Mouse (Mus musculus) heart, embryonic 16.5 days (tissue): Measurements from ENCODE around the gene Kctd18. TPM values are rescaled to one million over a fixed set of nuclear protein-coding genes. Genes with fewer than 3 reads are reported as not detected.

Source experiments
- ATAC-seq: fragments of 200-750 bp; cut with Nextera tagmentation; replicated peaks from 2 replicates; pipeline ENCODE4 v1.8.0; 2017; ENCODE audit warnings: moderate number of reproducible peaks; ENCODE audit not compliant: insufficient read depth, low FRiP score; ENCODE audit errors: extremely low read depth
- H3K27ac ChIP-seq: fragments of 300-500 bp; sonication (generic); 2 replicates; pipeline ENCODE4 v1.5.1; 2014; ENCODE audit warnings: mild to moderate bottlenecking, low read length, control low read depth, moderate library complexity
- H3K27me3 ChIP-seq: fragments of 300-500 bp; sonication (generic); 2 replicates; pipeline ENCODE4 v1.6.1; 2014; ENCODE audit warnings: low read length, mixed read lengths; ENCODE audit not compliant: control insufficient read depth, insufficient read depth
- H3K36me3 ChIP-seq: fragments of 300-500 bp; sonication (generic); 2 replicates; pipeline ENCODE4 v1.6.1; 2014; ENCODE audit not compliant: control insufficient read depth, insufficient read depth
- H3K4me1 ChIP-seq: fragments of 300-500 bp; sonication (generic); 2 replicates; pipeline ENCODE4 v1.6.1; 2014; ENCODE audit warnings: low read length, mixed read lengths; ENCODE audit not compliant: control insufficient read depth, insufficient read depth
- H3K4me2 ChIP-seq: fragments of 300-500 bp; sonication (generic); 2 replicates; pipeline ENCODE4 v1.6.1; 2014; ENCODE audit warnings: low read depth, mild to moderate bottlenecking, control low read depth, low read length
- H3K4me3 ChIP-seq: fragments of 300-500 bp; sonication (generic); 2 replicates; pipeline ENCODE4 v1.5.1; 2014; ENCODE audit warnings: mild to moderate bottlenecking, control low read depth, low read length
- H3K9ac ChIP-seq: fragments of 300-500 bp; sonication (generic); 2 replicates; pipeline ENCODE4 v1.6.1; 2014; ENCODE audit warnings: low read length, control low read depth
- H3K9me3 ChIP-seq: fragments of 300-500 bp; sonication (generic); replicated peaks from 2 replicates; pipeline ENCODE4 v1.6.1; 2016; ENCODE audit warnings: low read length; ENCODE audit not compliant: control insufficient read depth
- WGBS: fragments of 180-500 bp; shearing (Covaris S2); extraction: QIAGEN DNeasy Blood & Tissue Kit; methylation state at CpG from one replicate; pipeline ENCODE4 v1.1.7; 2014; 5-methylcytosine and 5-hydroxymethylcytosine counted together
- polyA plus RNA-seq: library from polyadenylated mRNA; unstranded; fragments of >200 nt; fragmentation: Nextera tagmentation; extraction: Ambion mirVana; gene quantifications from 2 replicates; pipeline ENCODE4 v1.2.1, GENCODE M21; 2015

The Kctd18 gene
- polyA plus RNA-seq, 1 experiment from 2014 or later = 14.0 TPM

DNA sequence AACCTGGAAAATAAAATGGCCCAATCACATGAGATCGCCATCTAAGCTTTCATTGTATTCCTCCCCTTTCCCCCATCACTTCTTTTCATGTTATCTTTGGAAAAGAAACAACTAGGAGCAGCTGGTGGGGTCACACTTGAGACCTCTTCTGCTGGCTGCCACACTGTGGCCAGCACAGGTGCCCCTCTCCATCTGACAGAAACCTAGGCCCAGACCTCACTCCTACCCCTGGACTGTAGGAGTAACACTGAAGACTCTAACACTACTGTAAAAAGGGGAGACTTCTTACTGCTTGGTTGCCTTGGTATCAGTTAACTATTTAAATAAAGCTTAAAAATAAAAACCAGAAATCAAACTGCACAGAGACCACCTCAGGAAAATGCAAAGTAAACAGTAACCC is 63.0 kb downstream of the Kctd18 start:
- Histone ChIP-seq H3K27me3 (no peaks in the 10 kb centered on the region), H3K27ac (no peak overlapping the region), H3K9ac (no peak overlapping the region), H3K4me1 (no peaks in the 10 kb centered on the region), H3K36me3 (peaks cover 14% of the 10 kb centered on the region), H3K4me3 (no peak overlapping the region), H3K9me3 (no peaks in the 10 kb centered on the region), H3K4me2 (no peak overlapping the region)
- ATAC-seq = no peak
- 84% methylated on average over 1 of the region's 1 CpGs for WGBS

DNA sequence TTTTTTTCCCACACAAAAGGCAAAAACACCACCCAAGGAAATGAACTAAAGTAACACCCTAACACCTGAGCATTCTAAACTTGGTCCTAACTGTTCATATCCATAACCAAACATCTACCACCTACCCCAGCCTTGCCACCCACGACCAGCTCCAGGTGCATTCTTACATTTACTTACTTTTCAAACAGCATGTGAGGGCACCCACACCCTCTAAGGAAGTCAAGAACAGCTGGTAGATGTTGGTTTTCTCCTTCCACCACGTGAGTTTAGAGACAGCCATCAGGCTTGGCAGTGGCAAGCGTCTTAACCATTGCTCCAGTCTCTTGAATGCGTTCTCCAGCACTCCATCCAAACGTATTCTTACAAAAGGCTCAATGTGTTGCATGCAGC is 64.4 kb downstream of the Kctd18 start:
- no peaks in the 10 kb centered on the region for H3K27me3 ChIP-seq
- H3K4me2 ChIP-seq = no peak overlapping the region
- no peak for ATAC-seq
- H3K36me3 ChIP-seq = peaks cover 12% of the 10 kb centered on the region
- H3K9me3 ChIP-seq = no peaks in the 10 kb centered on the region
- 86% methylated on average over 5 of the region's 5 CpGs for WGBS
- no peak overlapping the region for H3K27ac ChIP-seq
- H3K9ac ChIP-seq = no peak overlapping the region
- H3K4me1 ChIP-seq = no peaks in the 10 kb centered on the region
- H3K4me3 ChIP-seq = no peak overlapping the region

DNA sequence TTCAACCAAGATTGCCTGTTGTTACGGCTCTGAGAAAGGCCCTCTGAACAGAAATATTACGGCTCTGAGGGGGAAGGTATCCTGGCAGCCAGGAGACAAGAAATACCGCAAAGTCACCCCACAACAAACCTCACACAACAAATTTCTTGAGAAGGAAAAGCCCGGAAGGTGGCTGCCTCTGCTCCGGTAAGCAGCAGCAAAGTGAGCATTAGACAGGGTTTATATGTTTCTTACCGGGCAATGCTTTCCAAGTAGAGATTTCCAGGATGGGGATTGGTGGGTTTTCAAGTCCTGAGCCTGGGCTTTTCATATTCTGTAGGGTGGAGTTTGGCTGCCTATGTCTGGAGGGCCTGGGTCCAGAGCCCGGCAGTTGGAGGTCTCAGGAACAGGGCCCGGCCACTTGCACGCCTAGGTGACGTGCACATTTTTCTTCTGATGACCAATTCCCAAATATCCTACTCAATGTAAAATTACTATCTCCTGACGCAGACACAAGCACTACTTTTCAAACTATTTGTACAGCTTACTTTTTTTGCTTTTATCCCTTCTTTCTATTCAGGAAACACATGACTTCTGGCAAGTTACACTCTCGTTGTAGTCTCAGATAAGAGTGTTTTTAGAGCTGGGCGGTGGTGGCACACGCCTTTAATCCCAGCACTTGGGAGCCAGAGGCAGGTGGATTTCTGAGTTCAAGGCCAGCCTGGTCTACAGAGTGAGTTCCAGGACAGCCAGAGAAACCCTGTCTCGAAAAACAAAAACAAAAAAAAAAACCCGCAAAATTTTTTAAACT is 65.0 kb downstream of the Kctd18 start:
- H3K4me2 ChIP-seq = no peak overlapping the region
- no peak overlapping the region for H3K27ac ChIP-seq
- H3K4me1 ChIP-seq = no peaks in the 10 kb centered on the region
- no peak for ATAC-seq
- H3K36me3 ChIP-seq = peaks cover 10% of the 10 kb centered on the region; the same call in 1 of the 2 replicates
- no peaks in the 10 kb centered on the region for H3K27me3 ChIP-seq
- no peak overlapping the region for H3K9ac ChIP-seq
- no peak overlapping the region for H3K4me3 ChIP-seq
- no peaks in the 10 kb centered on the region for H3K9me3 ChIP-seq
- 79% methylated on average over 16 of the region's 16 CpGs for WGBS

DNA sequence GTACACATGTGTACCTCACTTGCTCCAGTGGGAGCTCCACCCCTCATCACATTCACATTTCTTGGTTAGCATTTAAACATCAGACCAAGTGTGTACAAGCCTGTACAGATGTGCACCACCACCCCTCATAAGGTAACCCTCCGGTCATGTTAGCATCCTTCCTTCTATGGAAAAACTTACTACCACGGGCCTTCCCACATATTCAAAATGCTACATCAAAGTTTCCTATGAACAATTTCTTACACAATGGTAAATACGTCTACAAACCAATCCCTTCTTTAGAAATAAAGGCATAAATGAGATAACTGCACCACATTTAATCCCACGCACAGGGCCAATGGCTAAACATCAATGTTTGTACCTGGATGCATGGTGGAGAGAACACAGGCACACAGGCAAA is 66.2 kb downstream of the Kctd18 start:
- H3K27ac ChIP-seq = no peak overlapping the region
- H3K9me3 ChIP-seq = no peaks in the 10 kb centered on the region
- H3K9ac ChIP-seq = no peak overlapping the region
- WGBS = 94% methylated on average over 4 of the region's 4 CpGs
- H3K4me3 ChIP-seq = no peak overlapping the region
- no peak for ATAC-seq
- H3K36me3 ChIP-seq = peaks cover 9% of the 10 kb centered on the region; the same call in 1 of the 2 replicates
- H3K4me1 ChIP-seq = no peaks in the 10 kb centered on the region
- no peaks in the 10 kb centered on the region for H3K27me3 ChIP-seq
- H3K4me2 ChIP-seq = no peak overlapping the region

DNA sequence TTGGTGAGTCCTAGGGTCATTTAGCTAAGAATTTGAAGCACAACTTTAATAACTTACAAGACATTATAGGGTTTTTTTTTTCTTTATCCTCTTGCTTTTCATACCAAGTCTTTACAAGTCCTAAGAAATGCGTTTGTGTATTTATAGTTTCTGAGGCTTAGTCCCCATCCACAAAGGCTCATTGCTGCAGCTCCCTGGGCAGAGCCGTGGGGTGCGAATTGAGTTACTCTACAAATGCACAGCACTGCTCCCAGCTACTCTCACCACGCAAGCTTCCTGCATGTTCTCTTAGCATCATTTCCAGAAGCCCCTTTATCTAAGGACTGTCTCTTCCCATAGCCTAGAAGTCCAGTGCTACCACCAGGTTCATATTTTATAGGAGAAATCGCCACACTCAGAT is 69.0 kb downstream of the Kctd18 start:
- Histone ChIP-seq H3K27me3 (no peaks in the 10 kb centered on the region), H3K4me3 (no peak overlapping the region), H3K9me3 (no peaks in the 10 kb centered on the region), H3K9ac (no peak overlapping the region), H3K36me3 (peaks cover 3% of the 10 kb centered on the region; the same call in 1 of the 2 replicates), H3K4me1 (no peaks in the 10 kb centered on the region), H3K4me2 (no peak overlapping the region), H3K27ac (no peak overlapping the region)
- no peak for ATAC-seq
- WGBS = 74% methylated on average over 5 of the region's 5 CpGs

DNA sequence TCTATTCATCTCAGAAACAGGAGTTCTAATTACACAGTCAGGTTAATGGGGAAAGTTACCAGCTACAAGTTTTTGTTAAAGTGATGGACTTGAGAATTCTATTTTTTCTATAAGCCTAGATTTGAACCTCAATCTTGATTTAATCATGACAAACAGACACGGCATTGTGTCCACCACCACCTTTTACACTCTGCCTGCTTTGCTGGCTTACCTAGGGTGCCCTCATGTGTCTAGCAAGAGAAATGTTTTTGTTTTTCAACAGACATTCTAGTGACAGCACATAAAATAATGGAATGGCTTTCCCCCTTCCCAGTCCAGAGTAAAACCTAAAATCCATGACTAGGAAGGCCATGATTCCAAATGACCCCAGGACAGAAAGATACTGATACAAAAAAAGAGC is 69.6 kb downstream of the Kctd18 start:
- 7% methylated on average over 1 of the region's 1 CpGs for WGBS
- Histone ChIP-seq H3K36me3 (no peaks in the 10 kb centered on the region; the same call in 1 of the 2 replicates), H3K27me3 (no peaks in the 10 kb centered on the region), H3K27ac (no peak overlapping the region), H3K4me3 (no peak overlapping the region), H3K4me1 (no peaks in the 10 kb centered on the region), H3K9ac (no peak overlapping the region), H3K4me2 (no peak overlapping the region), H3K9me3 (no peaks in the 10 kb centered on the region)
- ATAC-seq = no peak

DNA sequence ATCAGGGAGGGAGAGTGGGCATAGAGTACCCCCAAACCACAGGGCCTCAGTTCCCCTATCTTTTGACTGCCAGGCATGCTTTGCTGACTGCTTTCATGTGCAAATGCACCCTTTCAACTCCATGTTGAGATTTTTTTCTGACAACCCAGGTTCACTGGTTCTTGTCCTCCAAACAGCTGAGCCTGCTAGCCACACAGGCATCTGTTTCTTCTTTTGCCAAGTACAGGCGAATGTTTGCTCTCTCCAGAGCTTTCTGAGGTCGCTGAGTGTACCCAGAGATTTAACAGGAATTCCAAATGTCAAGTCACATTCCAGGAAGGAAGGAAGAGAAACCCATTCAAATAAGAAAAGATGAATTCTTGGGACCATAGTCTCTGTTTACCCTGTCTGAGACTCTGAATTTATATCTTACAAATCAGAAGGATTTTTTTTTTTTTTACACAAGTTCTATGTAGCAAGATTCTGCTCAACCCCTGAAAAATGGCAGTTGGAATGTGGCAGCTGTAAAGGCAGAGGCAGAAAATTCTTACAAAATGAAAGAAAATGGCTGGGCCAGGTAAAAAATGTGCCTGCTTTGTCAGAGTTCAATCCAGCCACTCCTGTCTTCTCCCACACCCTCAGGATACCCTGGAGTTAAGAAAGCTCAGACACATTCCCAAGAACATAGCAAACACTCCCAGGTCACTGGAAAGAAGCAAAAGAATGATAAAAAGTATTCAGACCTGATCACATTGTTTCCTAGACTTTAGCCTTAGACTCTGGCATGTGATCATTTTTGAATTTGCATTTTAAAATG is 71.0 kb downstream of the Kctd18 start:
- Histone ChIP-seq H3K4me1 (no peaks in the 10 kb centered on the region), H3K9ac (no peak overlapping the region), H3K4me2 (no peak overlapping the region), H3K27ac (no peak overlapping the region), H3K9me3 (no peaks in the 10 kb centered on the region), H3K27me3 (no peaks in the 10 kb centered on the region), H3K36me3 (peaks cover 2% of the 10 kb centered on the region; the same call in 1 of the 2 replicates), H3K4me3 (no peak overlapping the region)
- WGBS = 20% methylated on average over 2 of the region's 2 CpGs
- no peak for ATAC-seq

DNA sequence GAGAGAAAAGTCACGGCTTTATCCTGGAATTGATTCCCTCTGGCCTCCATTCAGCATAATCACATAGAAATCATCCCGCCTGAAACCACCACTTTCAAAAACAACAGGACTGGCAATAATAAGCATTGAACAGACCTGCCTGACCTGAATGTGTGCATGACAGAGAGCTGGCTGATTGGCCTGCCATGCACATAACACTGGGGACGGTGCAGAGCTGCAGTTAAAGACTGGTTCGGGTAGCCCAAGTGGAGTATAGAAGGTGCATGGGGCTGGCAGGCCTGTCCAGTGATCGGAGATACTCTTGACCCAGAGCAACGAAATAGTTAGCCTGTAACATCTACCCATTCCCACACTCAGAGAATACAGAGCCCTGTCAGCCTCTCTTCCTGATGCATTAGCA is 76.5 kb downstream of the Kctd18 start:
- H3K4me2 ChIP-seq = no peak overlapping the region
- H3K36me3 ChIP-seq = peaks cover 15% of the 10 kb centered on the region
- H3K4me3 ChIP-seq = no peak overlapping the region
- H3K27ac ChIP-seq = no peak overlapping the region
- ATAC-seq = no peak
- 81% methylated on average over 6 of the region's 6 CpGs for WGBS
- H3K4me1 ChIP-seq = no peaks in the 10 kb centered on the region
- no peak overlapping the region for H3K9ac ChIP-seq
- H3K9me3 ChIP-seq = no peaks in the 10 kb centered on the region
- 0 out of 2 replicates have a peak, but pooled peaks cover 2% of the 10 kb centered on the region for H3K27me3 ChIP-seq

DNA sequence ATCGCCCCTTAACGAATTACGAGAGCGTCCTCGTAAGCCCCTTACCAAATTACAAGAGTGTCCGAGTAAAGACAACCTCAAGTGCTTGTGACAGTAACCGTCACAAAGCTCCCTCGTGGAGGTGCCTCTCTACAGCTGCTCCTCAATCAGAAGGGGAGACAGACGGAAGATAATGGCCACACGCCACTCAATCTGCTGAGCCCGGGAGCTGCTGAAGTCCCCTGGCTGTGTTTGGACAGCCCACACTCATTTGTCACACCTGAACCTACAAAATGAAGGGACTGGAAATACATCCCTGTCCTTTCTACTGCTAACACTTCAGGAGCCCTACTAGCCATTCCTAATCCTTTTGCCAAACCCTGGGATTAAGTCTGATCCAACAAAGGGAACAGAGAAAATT is 77.0 kb downstream of the Kctd18 start:
- H3K27me3 ChIP-seq = 0 out of 2 replicates have a peak, but pooled peaks cover 2% of the 10 kb centered on the region
- H3K27ac ChIP-seq = no peak overlapping the region
- no peak overlapping the region for H3K9ac ChIP-seq
- ATAC-seq = no peak
- H3K4me1 ChIP-seq = no peaks in the 10 kb centered on the region
- peaks cover 15% of the 10 kb centered on the region for H3K36me3 ChIP-seq
- no peak overlapping the region for H3K4me2 ChIP-seq
- H3K9me3 ChIP-seq = no peaks in the 10 kb centered on the region
- WGBS = 43% methylated on average over 11 of the region's 11 CpGs
- H3K4me3 ChIP-seq = no peak overlapping the region
